Mouse (Mus musculus) liver, embryonic 15.5 days (tissue): ENCODE measurements around the gene Arhgap25. TPM values are rescaled to one million over a fixed set of nuclear protein-coding genes. Genes with fewer than 3 reads are reported as not detected.
A peak's percentile ranks its signal among the peaks of the same experiment; 100 is the strongest.

Experiments
- ATAC-seq: fragments of 200-750 bp; cut with Nextera tagmentation; 2 replicates; pipeline ENCODE4 v1.8.0; 2017; ENCODE audit warnings: moderate number of reproducible peaks, mild to moderate bottlenecking, moderate library complexity; ENCODE audit not compliant: insufficient read depth
- H3K27ac ChIP-seq: fragments of 300-500 bp; sonication (generic); replicated peaks from 2 replicates; pipeline ENCODE4 v1.5.1; 2015; ENCODE audit warnings: mild to moderate bottlenecking, inconsistent platforms
- H3K27me3 ChIP-seq: fragments of 300-500 bp; sonication (generic); 2 replicates; pipeline ENCODE4 v1.6.1; 2015; ENCODE audit warnings: mild to moderate bottlenecking, inconsistent platforms
- H3K36me3 ChIP-seq: fragments of 300-500 bp; sonication (generic); replicated peaks from 2 replicates; pipeline ENCODE4 v1.6.1; 2015; ENCODE audit warnings: moderate library complexity, mild to moderate bottlenecking, inconsistent platforms
- H3K4me1 ChIP-seq: fragments of 300-500 bp; sonication (generic); replicated peaks from 2 replicates; pipeline ENCODE4 v1.6.1; 2015; ENCODE audit warnings: inconsistent platforms
- H3K4me2 ChIP-seq: fragments of 300-500 bp; sonication (generic); 2 replicates; pipeline ENCODE4 v1.6.1; 2015; ENCODE audit warnings: moderate library complexity, mild to moderate bottlenecking, inconsistent platforms
- H3K4me3 ChIP-seq: fragments of 300-500 bp; sonication (generic); replicated peaks from 2 replicates; pipeline ENCODE4 v1.5.1; 2015; ENCODE audit warnings: mild to moderate bottlenecking, inconsistent platforms
- H3K9ac ChIP-seq: fragments of 300-500 bp; sonication (generic); 2 replicates; pipeline ENCODE4 v1.6.1; 2015; ENCODE audit warnings: moderate library complexity, mild to moderate bottlenecking, inconsistent platforms
- H3K9me3 ChIP-seq: fragments of 300-500 bp; sonication (generic); replicated peaks from 2 replicates; pipeline ENCODE4 v1.6.1; 2016; ENCODE audit warnings: inconsistent platforms
- WGBS: fragments of 180-500 bp; shearing (Covaris S2); methylation state at CpG from one replicate; pipeline ENCODE4 v1.1.7; 2015; ENCODE audit warnings: mixed read lengths; ENCODE audit not compliant: insufficient replicate concordance; 5-methylcytosine and 5-hydroxymethylcytosine counted together
- polyA plus RNA-seq: library from polyadenylated mRNA; unstranded; fragments of >200 nt; fragmentation: Nextera tagmentation; extraction: Ambion mirVana; gene quantifications from 2 replicates; pipeline ENCODE4 v1.2.1, GENCODE M21; 2015

Gene Arhgap25
- polyA plus RNA-seq, 1 experiment from 2014 or later, result 4.0 TPM

DNA sequence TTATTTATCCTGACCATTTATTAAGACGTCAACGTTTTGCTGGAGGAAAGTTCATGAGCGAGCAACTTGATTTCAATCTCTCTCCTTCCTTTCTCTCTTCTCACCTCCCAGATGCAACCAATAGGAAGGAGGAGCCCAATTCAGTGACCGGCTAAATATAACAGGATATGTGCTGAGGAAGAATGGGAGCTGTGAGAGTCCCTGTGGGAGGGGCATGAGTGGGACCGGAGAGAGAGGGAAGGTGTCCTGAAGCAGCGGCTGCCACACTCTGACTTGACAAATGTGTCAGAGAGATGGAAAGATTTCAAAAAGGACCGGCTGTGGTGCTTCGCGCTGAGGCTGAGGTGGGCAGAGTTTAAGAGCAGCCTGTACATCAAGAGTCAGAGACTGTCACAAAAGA lies 2.6 kb upstream of the Arhgap25 start:
- Histone ChIP-seq H3K4me1 (peaks cover 30% of the 10 kb centered on the region), H3K9ac (no peak overlapping the region), H3K9me3 (no peaks in the 10 kb centered on the region), H3K27ac (no peak overlapping the region), H3K27me3 (peaks cover 56% of the 10 kb centered on the region), H3K36me3 (no peaks in the 10 kb centered on the region), H3K4me2 (no peak overlapping the region), H3K4me3 (no peak overlapping the region)
- ATAC-seq, result no peak
- 47% methylated on average over 9 of the region's 9 CpGs for WGBS

DNA sequence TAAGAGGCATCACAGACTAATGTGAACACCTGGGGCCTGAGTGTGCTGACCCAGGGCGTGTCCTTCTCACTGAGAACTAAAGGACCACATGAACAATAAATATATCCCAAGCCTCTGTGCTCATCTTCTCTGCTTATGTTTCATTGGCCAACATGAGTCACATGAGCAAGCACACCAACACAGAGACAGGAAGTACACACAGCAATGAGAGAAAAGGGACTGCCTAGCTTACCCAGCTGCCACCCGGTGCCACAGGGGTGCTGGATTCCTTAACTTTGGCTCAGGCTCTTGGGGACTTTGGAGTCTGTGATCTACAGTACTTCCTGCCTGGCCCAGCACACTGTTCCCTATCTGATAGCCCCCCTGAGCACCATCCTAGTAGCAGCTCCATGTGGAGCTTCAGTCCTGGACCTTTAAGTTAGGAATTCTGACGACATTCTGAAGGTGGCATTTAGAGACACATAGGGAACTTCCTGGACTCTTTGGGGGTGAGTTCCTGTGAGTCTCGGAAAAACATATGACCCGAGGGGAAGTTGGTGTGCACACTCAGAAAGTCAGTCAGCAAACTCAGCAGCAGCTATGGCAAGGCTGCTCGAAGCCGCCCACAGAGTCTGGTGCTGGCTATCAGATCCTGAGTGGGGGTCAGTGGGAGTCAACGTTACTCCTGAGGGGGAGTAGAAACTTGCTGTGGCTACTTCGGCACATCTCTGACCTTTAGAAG lies 2.0 kb upstream of the Arhgap25 start:
- ATAC-seq, result no peak; the same call in 1 of the 2 replicates
- 39% methylated on average over 9 of the region's 9 CpGs for WGBS
- H3K9me3 ChIP-seq, result no peaks in the 10 kb centered on the region
- no peaks in the 10 kb centered on the region for H3K36me3 ChIP-seq
- H3K4me2 ChIP-seq, result 0 out of 2 replicates have a peak overlapping the region, but pooled peaks have one; percentile 25
- H3K4me3 ChIP-seq, result no peak overlapping the region
- H3K9ac ChIP-seq, result no peak overlapping the region
- peaks cover 50% of the 10 kb centered on the region for H3K27me3 ChIP-seq
- H3K27ac ChIP-seq, result peak overlapping the region; percentile 7; the same call in 1 of the 2 replicates
- peaks cover 31% of the 10 kb centered on the region for H3K4me1 ChIP-seq

DNA sequence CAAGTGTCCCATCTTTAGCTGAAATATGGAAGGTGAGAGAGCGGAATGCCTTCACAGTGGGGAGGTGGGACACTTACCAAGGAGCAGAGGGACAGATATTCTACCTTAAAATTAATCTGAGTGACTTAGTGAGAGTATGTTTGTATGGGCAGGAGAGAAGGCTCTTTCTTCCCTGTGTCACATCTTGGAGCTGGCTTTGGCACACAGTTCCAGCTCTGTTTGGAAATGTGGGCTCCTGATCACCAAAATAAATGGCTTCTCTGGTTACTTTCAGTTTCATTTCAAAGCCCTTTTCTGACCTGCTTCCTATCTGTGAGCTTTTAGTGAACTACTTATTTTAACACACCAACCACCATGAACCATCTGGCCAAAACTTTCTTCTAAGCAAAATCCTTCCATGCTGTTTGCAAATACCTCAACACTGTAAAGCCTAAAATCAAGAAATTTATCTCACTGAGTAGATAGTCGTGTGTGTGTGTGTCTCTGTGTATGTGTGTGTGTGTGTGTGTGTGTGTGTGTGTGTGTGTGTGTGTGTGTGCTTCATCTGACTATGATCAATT lies 1.5 kb downstream of the Arhgap25 start:
- Histone ChIP-seq H3K36me3 (no peaks in the 10 kb centered on the region), H3K27me3 (peaks cover 17% of the 10 kb centered on the region), H3K9me3 (no peaks in the 10 kb centered on the region), H3K4me2 (peak overlapping the region; percentile 34), H3K4me3 (peak overlapping the region; percentile 30; the same call in 1 of the 2 replicates), H3K9ac (no peak overlapping the region), H3K27ac (no peak overlapping the region), H3K4me1 (peaks cover 53% of the 10 kb centered on the region)
- ATAC-seq, result no peak
- WGBS, result 63% methylated on average over 2 of the region's 2 CpGs

DNA sequence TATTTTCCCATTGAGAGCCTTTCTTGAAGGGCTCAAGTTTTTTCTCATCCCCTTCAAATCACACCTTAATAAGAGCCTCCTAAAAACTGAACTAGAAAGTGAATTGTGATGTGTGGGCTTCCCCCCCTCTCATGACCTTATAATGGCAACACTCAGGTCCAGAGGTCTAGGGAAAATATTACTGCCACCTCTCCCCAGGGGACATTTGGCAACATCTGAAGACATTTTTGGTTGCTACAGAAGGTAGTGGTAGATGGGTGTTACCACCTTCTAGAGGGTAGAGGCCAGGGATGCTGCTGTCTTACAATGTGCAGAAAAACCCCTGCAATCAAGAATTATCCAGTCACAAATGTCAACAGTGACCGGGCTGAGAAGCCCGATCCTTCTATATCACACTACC lies 2.7 kb downstream of the Arhgap25 start:
- Histone ChIP-seq H3K4me2 (peak overlapping the region; percentile 34; the same call in 1 of the 2 replicates), H3K36me3 (no peaks in the 10 kb centered on the region), H3K9me3 (no peaks in the 10 kb centered on the region), H3K27me3 (peaks cover 8% of the 10 kb centered on the region; the same call in 1 of the 2 replicates), H3K4me1 (peaks cover 53% of the 10 kb centered on the region), H3K4me3 (no peak overlapping the region), H3K9ac (no peak overlapping the region), H3K27ac (no peak overlapping the region)
- ATAC-seq, result no peak
- 68% methylated on average over 2 of the region's 2 CpGs for WGBS

DNA sequence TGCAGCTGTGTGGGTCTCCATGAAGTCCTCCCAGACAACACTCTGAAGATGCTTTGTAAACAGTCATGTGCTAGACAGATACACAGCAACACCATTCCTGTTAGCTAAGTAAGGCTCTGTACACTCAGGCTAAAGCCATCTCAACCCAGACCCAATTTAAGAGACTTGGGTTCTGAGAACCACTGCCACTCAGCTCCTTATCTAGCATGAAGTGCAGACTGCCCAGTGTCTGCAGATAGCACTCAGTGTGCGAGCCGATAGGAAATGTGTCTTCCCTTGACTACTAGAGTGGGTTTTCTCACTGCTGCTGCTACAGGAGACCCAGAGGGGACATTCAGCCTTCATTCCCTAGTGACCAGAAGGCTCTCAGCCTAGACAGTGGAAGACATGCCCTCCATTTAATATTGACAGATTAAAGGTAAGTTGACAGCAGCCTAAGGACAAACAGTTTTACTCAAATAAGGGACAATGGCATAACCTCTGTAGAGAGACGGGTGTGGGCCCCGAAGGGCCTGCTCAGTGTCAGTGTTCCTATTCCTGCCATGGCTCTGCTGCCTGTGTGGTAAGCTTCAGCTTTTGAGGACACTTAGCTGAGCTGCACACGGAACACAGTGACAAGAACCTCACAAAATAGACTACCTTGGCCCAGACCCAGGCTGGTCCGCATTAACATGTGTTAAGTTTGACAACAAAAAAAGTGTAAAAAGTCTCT lies 5.1 kb downstream of the Arhgap25 start:
- Histone ChIP-seq H3K27ac (peak overlapping the region; percentile 81), H3K9me3 (no peaks in the 10 kb centered on the region), H3K4me1 (peaks cover 60% of the 10 kb centered on the region), H3K36me3 (no peaks in the 10 kb centered on the region), H3K4me2 (peak overlapping the region; percentile 58), H3K4me3 (peak overlapping the region; percentile 4; the same call in 1 of the 2 replicates), H3K9ac (peak overlapping the region; percentile 31; the same call in 1 of the 2 replicates), H3K27me3 (no peaks in the 10 kb centered on the region; the same call in 1 of the 2 replicates)
- ATAC-seq, result peak; percentile 85
- WGBS, result 38% methylated on average over 6 of the region's 6 CpGs

DNA sequence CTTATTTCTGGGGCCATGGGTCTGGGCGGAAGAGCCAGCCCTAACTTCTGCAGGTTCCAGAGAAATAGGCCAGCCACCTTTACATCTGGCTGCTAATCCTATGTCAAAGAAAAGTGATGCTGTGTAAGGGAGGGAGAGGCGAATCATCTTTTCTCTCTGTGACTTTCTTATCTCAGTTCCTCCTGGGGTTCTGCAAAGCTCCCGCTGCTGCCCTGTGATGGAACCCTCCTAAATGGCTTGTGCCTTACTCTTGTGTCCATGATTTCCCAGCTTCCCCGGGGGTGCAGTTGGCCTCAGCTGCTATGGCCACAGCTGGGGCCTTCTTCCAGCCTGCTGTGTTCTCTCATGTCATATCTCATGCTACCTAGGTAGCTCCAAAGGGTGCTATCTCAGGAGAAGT lies 5.7 kb downstream of the Arhgap25 start:
- peak overlapping the region; percentile 81 for H3K27ac ChIP-seq
- no peaks in the 10 kb centered on the region for H3K27me3 ChIP-seq
- 26% methylated on average over 4 of the region's 4 CpGs for WGBS
- H3K9me3 ChIP-seq, result no peaks in the 10 kb centered on the region
- ATAC-seq, result peak; percentile 72
- peaks cover 59% of the 10 kb centered on the region for H3K4me1 ChIP-seq
- peak overlapping the region; percentile 58 for H3K4me2 ChIP-seq
- H3K36me3 ChIP-seq, result no peaks in the 10 kb centered on the region
- no peak overlapping the region for H3K4me3 ChIP-seq
- peak overlapping the region; percentile 31; the same call in 1 of the 2 replicates for H3K9ac ChIP-seq

DNA sequence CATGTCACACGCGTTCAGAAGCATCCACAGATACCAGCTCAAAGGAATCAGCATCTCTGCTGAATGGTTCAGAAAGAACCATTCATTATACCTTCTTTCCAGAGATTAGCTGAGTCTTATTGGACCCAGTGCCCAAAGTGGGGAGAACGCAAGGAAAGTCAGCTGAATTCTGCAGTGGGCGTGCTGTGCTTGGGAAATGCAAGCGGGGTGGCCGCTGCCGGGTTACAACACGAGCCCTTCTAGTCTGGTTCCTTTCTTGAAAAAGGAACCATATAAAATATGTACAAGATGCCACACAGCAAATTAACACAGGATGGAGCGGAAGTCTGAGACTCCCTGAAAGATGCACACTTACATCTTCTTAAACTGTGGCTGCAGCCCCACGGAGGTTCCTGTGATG lies 7.9 kb downstream of the Arhgap25 start:
- ATAC-seq, result no peak
- no peaks in the 10 kb centered on the region for H3K27me3 ChIP-seq
- H3K9ac ChIP-seq, result no peak overlapping the region
- WGBS, result 81% methylated on average over 10 of the region's 10 CpGs
- no peak overlapping the region for H3K4me3 ChIP-seq
- no peaks in the 10 kb centered on the region for H3K36me3 ChIP-seq
- no peak overlapping the region for H3K4me2 ChIP-seq
- no peak overlapping the region for H3K27ac ChIP-seq
- no peaks in the 10 kb centered on the region for H3K9me3 ChIP-seq
- H3K4me1 ChIP-seq, result peaks cover 48% of the 10 kb centered on the region

DNA sequence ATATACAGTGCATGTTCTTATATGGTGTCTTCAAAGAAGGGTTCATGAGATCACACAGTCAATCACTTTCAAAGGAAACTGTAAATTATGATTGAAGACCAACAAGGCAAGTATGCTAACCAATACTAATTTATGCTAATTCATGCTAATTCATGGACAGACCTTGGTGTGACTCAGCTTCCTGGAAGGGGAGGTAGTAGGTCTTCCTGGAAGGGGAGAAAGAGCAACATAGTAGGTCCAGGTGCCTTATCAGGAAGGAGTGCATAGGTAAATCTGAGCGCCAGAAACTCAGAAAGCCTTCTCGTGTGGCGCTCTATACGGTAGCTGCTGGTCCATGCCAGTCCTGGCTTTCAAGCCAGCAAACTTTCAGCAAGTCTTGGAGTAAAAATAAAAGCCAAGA lies 8.8 kb downstream of the Arhgap25 start:
- H3K4me2 ChIP-seq, result no peak overlapping the region
- no peak overlapping the region for H3K27ac ChIP-seq
- WGBS, result 72% methylated on average over 4 of the region's 4 CpGs
- no peaks in the 10 kb centered on the region for H3K36me3 ChIP-seq
- H3K4me1 ChIP-seq, result peaks cover 44% of the 10 kb centered on the region
- H3K27me3 ChIP-seq, result no peaks in the 10 kb centered on the region
- H3K9me3 ChIP-seq, result no peaks in the 10 kb centered on the region
- no peak for ATAC-seq
- no peak overlapping the region for H3K4me3 ChIP-seq
- H3K9ac ChIP-seq, result no peak overlapping the region

DNA sequence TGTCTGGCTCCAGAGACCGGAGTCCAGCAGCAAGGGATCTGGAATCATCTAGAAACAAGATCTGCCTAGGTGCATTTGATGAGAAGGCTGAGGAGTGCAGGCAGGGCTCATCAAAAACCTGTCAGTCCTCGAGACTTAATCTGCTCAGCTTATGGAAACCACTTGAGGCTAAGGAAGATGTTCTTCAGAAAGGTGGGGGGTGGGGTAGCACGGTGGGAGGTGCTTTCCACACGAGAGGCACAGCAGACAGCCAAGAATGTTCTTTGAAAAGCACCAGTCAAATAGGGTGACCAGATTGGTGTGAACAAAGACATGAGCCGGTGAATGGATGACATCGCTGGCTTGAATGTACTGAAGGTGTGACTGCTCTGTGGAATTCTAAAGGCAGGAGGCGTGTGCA lies 9.3 kb downstream of the Arhgap25 start:
- Histone ChIP-seq H3K4me1 (peaks cover 44% of the 10 kb centered on the region), H3K36me3 (no peaks in the 10 kb centered on the region), H3K27ac (no peak overlapping the region), H3K9me3 (no peaks in the 10 kb centered on the region), H3K27me3 (no peaks in the 10 kb centered on the region), H3K4me2 (no peak overlapping the region), H3K9ac (no peak overlapping the region), H3K4me3 (no peak overlapping the region)
- no peak for ATAC-seq
- WGBS, result 69% methylated on average over 7 of the region's 7 CpGs

DNA sequence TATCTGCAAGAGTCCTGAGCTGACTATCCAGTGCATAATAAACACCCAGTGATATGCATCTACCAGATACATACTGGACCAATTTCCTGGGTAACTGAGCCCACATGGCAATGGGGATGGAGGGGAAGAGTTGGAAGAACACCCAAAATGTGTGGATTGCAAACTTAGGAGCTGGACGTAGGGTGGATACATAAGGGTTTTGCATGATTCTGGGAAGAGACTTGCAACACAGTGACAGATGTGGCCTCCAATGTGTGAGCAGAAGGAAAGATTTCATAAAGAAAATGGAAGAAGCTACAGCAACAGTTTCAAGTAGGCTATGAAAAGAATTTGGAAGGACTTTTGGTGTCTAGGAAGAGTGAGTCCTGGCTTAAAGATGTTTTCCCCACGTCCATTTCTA lies 10.0 kb downstream of the Arhgap25 start:
- Histone ChIP-seq H3K4me2 (no peak overlapping the region), H3K9me3 (no peaks in the 10 kb centered on the region), H3K36me3 (no peaks in the 10 kb centered on the region), H3K4me3 (no peak overlapping the region), H3K27me3 (no peaks in the 10 kb centered on the region), H3K27ac (no peak overlapping the region), H3K9ac (no peak overlapping the region), H3K4me1 (peaks cover 38% of the 10 kb centered on the region)
- 67% methylated on average over 2 of the region's 2 CpGs for WGBS
- ATAC-seq, result no peak

DNA sequence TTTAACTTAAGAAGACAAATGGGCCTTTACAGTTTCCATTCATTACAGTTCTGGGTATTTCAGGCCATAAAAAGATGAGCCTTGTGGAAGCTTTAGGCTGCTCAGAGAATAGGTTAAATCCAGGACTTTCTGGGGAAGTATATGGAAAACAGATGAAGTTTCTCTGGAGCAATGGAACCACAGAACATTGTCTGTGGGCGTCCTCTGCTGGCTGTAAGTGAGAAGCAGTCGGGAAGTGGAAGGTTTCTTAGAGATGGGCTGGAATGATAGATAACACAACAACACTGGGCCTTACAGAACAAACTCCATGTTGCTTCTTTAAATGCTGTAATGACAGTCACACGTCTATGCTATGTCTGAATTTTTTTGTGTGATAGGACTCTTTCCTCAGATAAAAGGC lies 10.8 kb downstream of the Arhgap25 start:
- Histone ChIP-seq H3K36me3 (no peaks in the 10 kb centered on the region), H3K4me2 (no peak overlapping the region), H3K4me1 (peaks cover 32% of the 10 kb centered on the region), H3K27ac (no peak overlapping the region), H3K27me3 (no peaks in the 10 kb centered on the region), H3K9me3 (no peaks in the 10 kb centered on the region), H3K9ac (no peak overlapping the region), H3K4me3 (no peak overlapping the region)
- ATAC-seq, result no peak
- 17% methylated on average over 3 of the region's 3 CpGs for WGBS
